Mouse (Mus musculus): Measurements from ENCODE around the gene Litaf.

GRCm38 (mm10) chr16:10991737-10992089 lies 74.2 kb downstream of the Litaf start:
- TF ChIP-seq POLR2A (IDR thresholded peaks at IDR 0.05; ENCODE audit: borderline replicate concordance, low read depth, low read length) = no peak
- TF ChIP-seq CTCF (IDR thresholded peaks at IDR 0.05; ENCODE audit: low read depth, low read length) = no peak

All from bone marrow macrophage, adult 2 months (primary cell).